Mouse (Mus musculus): ENCODE measurements around the gene Gm15091.
"Not testable (repeated sequence)": the region's sequence is repeated elsewhere in the genome, so short reads cannot be mapped to it uniquely, and the experiment has no call there.

Gene Gm15091

DNA sequence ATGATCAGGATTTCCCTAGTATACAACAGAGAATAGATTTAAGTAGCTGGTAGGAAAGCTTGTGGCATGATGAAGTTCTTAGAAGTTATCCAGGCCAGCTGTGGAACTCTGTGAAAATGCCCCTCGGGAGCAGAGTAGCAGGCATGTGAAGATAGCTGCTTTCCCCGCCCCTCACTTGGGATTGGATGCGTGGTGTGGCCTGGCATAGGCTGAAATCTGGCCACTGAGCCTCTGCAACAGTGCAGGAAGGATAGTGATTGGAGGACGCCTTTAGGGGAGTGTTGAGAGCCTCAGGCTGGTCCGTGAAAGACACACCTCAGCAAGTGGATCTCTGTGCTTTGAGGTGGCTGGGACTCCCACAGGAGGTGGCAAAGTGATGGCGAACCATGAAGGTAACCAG, at the start of gene Gm15091:
Gene Gm15091, plus strand, starts transcription at position 301 of the 400 bp plus-strand sequence.
- not testable (repeated sequence) for DNase-seq (ENCODE audit: low read depth, low spot score)
